Mouse (Mus musculus): Measurements from ENCODE around the gene Ivns1abp.
"Not testable (repeated sequence)": the region's sequence is repeated elsewhere in the genome, so short reads cannot be mapped to it uniquely, and the experiment has no call there.

The Ivns1abp gene

DNA sequence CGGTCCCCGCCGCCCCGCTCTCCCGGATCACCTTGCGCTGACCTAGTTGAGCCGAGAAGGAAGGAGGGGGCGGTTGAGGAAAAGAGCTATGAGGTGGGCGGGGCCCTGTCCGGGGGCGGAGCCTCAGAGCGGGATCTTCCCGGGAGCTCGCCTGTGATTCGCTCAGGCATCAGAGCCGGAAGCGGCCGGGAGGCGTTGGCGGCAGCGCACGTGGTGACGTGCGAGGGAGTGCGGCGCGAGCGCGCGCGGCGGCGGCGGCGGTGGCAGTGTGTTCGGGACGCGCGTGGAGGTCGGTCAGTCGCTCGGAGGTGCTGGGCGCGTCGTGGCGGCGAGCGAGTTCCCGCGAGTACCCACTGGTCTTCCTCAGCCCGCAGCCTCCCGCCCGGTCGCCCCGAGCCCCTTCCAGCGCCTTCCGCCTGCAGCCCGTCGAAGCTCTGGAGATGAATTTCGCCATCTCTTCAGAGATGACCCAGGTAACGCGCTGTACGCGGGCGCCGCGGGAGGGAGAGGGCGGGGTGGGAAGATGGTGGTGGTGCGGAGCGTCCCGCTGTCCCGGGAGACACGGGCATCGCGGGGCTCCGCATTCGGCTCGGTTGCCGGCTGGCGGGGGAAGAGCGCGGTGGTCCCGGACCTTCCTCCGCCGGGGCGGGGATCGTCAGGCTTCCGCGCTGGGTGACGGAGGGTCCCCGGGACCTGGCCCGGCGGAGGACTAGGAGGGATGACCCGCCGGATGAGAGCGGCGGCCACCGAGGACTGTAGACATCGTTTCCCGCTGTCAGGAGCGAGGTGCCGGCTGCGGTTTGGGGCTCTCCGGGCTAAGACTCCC is at the start of gene Ivns1abp:
TSS of gene Ivns1abp (plus strand) at position 195 of the 826 bp plus-strand sequence.
- DNase-seq (ENCODE audit: low spot score): peak; percentile 97

DNA sequence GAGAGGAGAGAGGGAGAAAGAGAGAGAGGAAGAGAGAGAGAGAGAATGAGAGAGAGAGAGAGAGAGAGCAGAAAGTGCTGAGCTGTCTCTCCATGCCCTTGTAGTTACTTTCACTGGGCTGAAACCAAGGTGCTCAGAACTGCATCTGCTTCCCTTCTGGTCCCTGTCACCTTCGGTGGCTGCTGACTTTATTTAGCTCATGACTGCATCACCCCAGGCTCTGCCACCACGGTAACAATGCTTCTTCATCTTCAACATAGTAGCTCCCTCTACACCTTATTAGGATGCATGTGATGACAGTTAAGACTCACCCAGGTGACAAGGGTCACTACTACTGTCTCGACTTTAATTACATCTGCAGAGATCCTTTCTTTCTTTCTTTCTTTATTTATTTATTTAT is 48.8 kb upstream of the Ivns1abp start:
- DNase-seq (ENCODE audit: low spot score): no peak

DNA sequence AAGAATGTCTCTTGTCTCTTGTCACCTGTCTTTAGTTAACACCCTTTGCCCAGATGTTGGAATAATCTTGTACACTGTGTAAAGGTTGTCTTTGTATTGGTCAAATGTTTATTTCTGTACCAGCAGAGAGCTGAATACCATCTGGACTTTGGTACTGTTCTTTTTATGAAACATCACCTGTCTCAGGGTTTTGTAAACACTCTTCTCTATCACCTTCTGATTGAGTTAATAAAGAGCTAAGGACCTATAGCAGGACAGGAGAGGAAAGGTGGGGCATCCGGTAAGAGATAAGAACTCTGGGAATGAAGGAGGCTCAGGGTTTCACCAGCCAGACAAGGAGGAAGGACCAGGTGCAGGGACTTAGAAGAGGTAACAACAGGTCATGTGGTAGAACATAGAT is 47.7 kb upstream of the Ivns1abp start:
- DNase-seq (ENCODE audit: low spot score): no peak

DNA sequence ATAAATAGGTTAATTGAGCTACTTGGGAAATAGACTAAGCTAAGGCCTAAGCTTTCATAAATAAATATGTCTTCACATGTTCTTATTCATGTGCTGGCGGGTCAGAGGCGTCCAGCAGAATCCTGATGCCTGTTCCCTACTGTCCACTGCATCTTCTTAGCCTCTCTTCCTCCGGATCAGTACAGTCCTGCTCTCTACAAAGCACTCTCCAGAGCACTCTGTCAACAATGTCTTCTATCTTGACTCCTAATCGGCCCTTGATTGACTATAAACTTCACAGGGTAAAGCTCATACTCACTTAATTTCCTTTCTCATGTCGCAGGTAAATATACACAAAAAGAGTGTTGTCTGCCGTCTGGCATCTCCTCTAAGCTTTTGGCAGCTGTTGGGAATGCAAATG is 47.3 kb upstream of the Ivns1abp start:
- DNase-seq (ENCODE audit: low spot score): no peak

DNA sequence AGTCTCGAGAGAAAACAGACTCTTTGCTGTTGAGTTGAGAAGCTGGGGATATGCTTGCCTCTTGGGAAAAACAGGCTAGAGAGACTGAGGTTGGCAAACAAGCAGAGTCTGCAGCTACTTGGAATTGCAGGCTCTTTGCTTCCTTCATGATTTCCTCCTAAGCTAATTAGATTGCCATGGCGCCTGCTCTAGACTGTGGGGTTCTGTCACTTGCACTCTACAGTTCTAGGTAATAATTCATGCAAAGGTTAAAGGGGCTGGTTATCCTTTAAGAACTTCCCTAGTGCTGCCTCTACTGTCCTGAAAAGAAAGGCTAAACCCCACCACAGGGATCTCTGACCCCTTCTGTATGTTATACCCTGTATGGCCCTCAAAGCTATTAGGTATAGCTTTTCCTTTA is 46.7 kb upstream of the Ivns1abp start:
- DNase-seq (ENCODE audit: low spot score): no peak

DNA sequence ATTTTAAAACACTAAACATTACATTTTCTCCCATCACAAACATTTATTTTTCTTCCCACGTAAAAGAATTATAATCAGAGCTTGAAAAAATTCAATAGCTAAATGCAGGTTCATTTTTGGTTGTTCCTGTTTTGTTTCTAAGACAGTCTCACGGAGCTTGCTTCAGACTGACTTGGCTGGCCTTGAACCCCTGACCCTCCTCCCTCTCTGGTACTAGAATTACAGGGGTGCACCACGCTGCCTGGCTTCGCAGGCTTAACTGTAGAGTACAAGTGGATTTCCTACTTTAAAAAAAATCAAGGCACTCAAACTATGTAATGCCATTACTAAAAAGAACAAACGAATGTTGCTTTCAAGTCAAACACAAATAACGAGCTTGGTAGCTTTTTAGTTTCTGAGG is 42.8 kb upstream of the Ivns1abp start:
- no peak for DNase-seq (ENCODE audit: low spot score)

DNA sequence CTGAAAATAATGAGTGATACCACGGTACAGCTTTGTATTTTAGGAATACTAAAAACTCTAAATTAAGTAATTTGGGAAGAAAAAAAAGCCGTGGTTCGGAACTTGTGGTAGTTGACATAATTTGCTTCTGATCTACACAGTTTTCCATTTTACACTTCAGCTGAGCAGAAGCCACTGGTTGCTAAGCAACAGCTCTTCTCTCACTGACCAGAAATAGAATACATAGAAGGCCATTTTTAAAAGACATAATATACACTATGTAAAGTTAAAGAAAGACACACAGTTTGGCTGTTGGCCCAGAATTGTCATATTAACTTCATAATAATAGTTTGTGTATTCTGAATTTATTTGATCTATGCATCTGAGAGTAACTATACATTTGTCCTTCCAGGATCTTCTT is 42.4 kb upstream of the Ivns1abp start:
- DNase-seq (ENCODE audit: low spot score): no peak

DNA sequence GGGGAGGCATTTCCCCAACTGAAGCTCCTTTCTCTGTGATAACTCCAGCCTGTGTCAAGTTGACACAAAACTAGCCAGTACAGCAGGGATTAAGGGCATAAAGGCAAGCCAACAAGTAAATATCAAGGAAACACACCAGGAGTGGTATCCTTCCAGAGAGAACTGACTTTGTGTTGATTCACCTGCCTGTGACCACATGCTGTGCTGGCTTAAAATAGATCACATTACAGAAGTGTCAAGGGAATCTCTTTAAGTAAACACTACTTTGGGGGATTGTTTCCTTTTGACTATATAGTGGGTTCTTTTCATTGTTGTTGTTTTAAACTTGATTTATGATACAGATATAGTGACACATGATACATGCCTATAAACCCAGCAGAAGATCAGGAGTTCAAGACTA is 41.0 kb upstream of the Ivns1abp start:
- DNase-seq (ENCODE audit: low spot score): no peak

DNA sequence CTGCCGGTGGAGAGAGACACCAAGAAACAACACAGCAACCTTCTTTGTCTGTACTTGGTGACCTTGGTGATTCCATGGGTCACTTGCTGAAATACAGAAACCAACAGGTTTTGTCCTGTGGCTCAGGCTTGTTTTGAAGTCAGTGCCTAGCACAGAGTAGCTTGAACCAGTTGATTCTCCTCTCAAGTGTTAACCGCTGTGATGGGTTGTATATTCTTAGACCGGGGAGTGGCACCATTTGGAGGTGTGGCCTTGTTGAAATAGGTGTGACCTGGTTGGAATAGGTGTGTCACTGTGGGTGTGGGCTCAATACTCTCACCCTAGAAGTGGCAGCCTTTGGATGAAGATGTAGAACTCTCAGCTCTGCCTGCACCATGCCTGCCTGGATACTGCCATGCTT is 39.3 kb upstream of the Ivns1abp start:
- DNase-seq (ENCODE audit: low spot score): not testable (repeated sequence)

DNA sequence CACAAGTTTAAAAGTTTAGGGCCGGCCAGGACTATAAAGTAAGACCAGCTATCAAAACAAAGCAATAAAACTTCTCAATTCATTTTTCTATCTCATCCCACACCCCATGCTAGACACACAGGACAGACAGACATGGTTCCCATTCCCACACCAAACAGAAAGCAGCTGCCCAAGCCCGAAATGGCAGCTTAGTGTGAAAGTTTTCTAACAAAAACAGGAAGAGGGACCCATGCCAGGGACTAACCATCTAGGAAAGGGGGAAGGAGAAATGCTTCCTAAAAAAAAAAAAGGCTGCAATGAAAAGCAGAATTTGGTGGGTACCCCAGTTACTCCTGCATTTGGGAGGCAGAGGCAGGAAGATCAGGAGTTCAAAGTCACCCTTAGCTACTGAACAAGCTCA is 37.2 kb upstream of the Ivns1abp start:
- DNase-seq (ENCODE audit: low spot score): no peak

DNA sequence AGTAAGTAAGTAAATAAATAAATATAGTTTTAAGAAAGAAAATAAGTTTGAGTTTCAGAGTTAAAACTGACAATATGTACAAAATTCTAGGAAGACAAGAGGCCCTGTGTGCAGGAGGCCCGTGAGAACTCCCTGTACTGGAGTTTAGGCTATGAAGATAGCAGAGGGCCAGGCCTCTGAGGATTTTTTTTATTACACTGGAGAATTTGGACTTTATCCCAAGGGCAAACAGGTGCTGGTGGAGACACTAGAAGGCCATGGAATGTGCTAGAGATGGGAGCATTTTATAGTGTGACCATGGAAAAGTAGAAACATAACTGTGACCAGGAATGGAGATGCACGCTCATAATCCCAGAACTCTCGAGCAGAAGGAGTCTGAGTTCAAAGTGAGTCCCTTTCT is 36.5 kb upstream of the Ivns1abp start:
- no peak for DNase-seq (ENCODE audit: low spot score)

DNA sequence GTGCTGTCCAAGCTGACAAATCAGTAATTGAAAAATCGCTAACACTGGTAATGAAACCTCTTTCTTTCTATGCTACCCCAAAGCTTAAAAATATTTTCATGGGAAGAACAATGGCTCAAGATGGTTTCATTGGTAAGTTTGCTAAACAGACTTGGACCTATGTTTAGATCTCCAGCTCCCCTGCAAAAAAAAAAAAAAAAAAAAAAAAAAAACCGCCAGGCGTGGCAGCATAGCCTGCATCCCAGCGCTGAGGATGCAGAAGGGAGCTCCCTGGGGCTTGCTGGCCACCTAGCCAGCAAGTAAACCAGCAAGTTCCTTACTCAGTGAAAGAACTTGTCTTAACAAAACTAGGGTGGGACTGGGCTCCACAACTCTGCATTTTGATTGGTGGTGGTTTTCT is 35.8 kb upstream of the Ivns1abp start:
- DNase-seq (ENCODE audit: low spot score): no peak

DNA sequence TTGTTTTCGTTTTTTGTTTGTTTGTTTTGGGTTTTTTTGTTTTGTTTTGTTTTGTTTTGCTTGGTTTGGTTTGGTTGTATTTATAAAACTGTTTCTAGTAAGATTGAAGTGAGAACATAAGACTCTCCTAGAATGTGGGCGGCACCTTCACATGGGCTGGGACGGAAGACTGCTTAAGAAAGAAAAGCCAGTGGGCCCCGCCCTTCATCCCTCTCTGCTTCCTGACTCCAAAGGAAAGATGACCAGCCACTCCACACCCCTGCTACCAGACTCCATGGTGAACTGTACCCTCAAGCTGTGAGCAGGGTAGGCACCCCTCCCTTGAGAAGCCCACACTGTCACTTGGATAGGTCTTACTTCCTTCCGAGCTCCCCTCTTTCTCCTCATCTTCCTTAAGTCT is 33.8 kb upstream of the Ivns1abp start:
- no peak for DNase-seq (ENCODE audit: low spot score)

DNA sequence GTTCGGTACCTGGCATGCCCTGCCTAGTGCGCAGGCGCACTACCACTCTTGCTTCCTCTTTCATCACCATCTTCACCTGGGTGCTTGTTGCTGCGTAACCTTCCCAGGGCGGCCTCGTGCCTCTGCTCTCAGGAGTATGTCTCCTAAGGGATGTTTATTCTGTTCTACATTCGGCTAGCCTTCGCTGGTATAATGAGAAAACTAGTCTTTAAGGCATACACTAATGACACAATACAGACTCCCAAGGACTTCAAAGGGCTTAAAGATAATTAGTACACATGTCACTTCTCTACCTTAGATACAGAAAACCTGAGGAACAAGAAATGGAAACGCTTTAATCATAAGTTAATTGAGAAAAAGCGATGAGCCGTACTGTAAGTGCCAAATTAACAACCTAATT is 32.9 kb upstream of the Ivns1abp start:
- no peak for DNase-seq (ENCODE audit: low spot score)

DNA sequence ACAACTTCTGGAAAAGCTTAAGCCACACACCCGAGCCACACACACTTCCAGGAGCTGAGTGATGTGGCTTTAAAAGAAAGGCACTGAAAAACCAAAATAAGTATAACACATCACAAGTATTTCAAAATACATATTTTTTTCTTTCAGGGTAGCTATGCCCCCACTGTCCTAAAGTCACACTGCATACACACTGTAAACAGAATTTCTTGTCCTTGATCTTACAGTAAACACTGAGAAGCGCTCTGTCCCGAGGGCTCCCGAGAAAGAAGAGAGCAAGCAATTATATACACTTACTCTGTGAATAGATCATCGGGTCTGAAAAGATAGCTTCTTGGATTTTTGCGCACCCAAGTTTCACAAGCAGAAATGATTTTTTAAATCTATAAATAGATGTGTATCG is 25.0 kb upstream of the Ivns1abp start:
- no peak for DNase-seq (ENCODE audit: low spot score)

DNA sequence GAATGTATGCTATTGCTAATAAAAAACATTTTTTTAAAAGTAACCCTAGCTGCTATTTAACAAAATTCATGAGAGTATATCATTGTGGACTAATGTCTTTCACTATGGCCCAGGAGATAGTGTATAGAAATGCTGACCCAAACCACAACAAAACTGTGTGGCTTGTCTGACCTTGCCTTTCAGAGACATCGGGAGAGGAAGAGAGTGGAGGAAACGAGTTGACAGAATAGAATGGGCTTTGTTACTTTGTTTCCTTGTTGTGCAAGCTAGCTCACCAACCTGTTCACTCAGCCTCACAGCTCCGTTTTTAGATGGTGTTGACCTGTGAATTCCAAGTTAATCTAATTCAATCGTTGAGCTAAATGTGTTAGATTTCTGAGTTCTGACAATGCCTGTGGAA is 23.9 kb upstream of the Ivns1abp start:
- DNase-seq (ENCODE audit: low spot score): no peak

DNA sequence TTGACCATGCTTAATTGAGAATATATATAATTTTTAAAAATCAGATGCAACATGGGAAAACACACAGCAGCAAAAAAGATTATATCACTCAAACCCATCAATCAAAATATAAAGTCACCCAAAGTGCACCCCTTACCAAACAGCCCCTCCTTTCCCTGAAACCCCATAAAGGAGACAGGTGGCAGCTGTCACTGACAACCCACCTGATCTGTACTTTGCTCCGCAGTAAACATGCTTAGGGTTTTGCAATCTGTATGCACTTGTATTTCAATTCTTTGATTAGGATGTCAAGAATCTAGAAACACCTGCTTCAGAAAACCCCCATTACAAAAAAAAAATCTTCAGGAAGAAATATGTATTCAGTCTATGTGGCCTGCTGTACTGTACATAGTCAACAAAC is 18.9 kb upstream of the Ivns1abp start:
- no peak for DNase-seq (ENCODE audit: low spot score)

DNA sequence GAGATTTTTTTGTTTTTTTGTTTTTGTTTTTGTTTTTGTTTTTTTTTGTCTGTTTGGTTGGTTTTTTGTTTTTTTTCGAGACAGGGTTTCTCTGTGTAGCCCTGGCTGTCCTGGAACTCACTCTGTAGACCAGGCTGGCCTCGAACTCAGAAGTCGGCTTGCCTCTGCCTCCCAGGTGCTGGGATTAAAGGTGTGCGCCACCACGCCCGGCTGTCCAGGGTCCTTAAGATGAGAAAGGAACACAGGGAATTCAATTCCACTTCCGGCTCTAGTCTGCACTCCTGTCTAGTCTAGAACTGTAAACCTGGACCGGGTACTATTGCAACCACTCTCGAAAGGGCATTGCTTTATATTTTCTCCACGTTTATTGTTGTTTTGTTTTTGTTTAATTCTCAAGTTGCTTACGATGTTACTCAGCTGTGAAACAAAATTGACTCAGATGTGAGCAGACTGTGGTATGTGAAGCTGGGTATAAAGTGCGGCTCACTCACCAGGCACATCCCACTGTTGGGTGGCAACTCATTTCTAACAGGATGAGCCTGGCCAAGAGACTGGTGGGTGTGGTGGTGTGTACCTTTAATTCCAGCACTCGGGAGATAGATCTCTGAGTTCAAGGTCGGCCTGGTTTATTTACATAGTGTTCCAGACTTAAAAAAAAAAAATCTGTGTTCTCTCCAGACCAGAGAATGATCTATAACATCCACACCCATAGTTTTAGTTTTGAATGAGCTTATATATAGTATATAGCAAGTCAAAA is 15.8 kb upstream of the Ivns1abp start:
- DNase-seq (ENCODE audit: low spot score): no peak

DNA sequence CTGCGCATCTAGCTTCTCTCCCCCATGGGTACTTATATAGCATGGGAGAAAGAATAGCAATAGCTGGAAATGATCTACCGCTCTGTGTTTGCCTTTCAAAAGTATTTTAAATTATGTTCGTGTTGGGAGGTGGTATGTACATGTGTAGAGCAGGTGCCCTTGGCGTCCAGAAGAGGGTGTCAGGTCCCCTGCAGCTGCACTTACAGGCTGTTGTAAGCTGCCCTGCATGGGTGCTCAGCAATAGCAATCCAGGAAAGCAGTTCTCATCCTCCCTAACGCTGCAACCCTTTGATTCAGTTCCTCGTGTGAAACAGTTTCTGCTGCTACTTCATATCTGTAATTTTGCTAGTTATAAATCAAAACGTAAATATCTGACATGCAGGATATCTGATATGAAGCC is 14.7 kb upstream of the Ivns1abp start:
- DNase-seq (ENCODE audit: low spot score): no peak

DNA sequence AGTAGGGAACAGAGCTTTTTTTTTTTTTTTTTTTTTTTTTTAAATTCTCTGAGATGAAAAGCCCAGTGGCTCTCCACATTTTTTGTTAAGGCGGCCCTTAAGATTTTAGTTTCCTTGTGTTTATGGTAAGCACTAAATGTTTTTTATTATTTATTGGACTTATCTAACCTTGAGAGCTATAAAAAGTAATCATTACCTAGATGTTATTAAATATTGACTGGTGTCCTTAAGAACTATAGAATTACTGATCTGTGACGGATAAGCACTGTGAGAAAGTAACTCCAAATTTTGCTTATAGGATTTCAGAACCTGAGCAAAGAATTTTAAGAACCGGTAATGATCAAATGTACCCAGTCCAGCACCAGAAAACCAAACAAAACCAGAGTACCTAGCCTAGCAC is 11.5 kb upstream of the Ivns1abp start:
- DNase-seq (ENCODE audit: low spot score): no peak

DNA sequence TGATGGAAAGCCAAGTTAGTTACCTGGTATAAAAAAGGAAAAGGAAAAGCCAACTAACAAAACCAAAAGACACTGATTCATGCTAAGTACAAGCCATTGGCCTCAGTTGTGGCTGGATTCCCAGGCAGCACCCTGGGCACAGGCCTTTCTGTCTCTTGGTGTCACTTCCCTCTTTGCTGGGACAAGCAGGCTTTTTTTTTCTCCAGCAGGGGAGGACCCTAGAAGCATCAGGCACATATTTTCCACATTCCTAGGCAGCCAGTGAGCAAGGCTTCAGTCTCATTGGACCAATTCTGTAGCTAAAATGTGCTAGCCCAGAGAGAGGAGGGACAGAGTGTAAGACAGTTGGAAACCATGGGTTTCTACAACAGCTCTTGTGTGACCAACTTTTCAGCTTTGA is 6.0 kb upstream of the Ivns1abp start:
- no peak for DNase-seq (ENCODE audit: low spot score)

DNA sequence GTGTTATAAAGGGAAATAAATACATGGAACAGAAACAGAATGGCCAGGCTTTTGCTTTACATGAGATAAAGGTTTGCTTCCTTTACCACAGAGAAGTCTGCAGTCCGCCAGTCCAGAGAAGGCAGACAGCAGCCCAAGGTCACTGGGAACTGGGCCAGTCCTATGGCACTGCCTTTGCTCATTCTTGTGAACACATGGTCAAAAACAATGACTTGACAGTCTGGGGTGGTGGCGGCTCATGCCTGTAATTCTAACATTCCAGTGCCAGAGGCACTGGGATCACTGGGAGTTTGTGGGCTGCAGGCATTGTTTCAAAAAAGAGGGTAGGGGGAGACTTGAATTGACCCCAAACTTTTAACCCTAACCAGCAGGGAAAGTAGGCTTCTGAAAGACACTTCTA is 5.3 kb upstream of the Ivns1abp start:
- DNase-seq (ENCODE audit: low spot score): no peak

DNA sequence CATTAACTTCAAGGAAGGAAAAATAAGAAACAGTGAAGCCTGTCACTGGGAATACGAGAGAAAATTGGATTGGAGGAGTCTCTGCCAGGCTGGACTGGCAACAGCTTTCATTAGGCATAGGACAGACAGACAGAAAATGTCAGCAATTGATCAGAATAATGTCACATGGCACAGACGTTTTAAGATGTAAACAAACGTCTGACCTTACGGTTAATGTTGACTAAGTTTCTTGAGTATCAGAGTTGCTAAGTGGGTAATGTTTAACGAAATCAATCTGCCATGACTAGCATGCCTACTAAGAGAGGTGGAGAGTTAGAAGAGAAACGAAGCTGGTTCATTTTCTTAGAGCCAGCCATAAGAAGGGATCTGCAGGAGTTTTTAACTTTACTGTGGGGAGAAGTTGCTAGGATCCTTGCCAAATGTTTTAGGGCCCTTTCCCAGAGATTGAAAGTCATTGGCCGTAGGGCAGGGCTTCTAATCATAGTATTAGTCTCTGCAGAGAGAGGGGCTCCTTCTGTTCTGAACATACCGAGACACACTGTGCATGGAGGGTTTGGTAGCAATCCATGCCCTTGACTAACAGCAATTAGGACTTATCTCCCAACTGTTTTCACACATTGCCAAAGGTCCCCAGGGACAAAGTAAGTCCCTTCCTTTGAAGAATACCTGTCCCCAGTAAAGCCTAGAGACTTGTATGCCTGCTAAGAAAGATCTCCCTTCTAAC is 2.8 kb upstream of the Ivns1abp start:
- DNase-seq (ENCODE audit: low spot score): no peak

Measured in layer of hippocampus, adult 11-12 months (tissue).